Mouse (Mus musculus): ENCODE measurements around the gene Nrcam.

The Nrcam gene

DNA sequence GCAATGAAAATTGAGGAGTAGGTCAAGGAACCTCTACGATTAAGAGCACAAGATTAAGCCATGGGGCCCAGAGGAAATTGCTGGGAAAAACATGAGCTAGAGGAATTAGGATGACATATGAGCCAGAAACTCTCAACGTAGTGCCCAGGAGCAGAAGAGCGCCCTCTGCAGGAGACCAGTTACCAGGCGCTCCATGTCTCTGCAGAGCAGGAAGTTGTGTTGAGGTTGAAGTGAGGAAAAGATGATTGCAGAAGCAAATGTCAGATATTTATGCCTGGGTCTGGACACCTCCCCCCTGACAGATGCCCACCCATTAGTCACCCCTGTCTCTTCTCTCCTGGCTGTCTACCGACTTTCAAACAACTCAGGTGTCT is 274.3 kb downstream of the Nrcam start:
- DNase-seq (ENCODE audit: low read depth, low spot score) = no peak

DNA sequence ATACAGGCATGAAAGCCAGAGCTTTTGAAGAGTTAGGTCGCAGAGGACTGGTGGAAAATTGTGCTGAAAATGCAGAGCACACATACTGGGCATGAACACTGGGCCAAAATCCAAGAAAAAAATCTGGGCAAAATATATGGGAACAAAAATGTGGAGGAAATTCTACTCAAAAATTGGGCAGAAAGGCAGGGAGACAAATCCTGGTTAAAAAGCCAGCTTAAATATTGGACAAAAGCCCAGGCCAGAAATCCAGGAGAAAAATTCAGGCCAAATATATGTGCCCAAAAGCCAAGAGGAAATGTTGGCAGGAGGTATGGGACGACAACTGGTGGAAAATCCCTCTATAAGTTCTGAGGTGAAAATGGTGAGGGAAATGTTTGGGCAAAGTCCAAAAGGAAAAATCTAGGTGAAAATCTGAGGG is 288.3 kb downstream of the Nrcam start:
- no peak for DNase-seq (ENCODE audit: low read depth, low spot score)

DNA sequence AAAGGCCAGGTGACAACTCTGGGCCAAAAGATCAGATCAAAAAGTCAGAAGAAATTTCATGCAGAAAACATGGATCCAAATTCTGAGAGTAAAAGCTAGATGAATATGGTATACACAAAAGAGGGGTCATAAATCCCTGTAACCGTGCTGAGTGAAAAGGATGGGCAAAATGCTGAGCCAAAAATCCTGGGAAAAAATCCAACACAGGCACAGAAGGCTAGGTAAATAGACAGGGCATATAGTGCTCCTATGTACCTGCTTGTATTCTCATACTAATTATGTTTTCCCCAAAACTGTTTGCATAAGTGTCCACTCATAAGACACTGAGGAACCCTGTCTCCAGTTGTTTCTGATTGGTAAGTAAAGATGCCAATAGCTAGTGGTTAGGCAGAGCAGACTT is 288.8 kb downstream of the Nrcam start:
- no peak for DNase-seq (ENCODE audit: low read depth, low spot score)

- DNase-seq (ENCODE audit: low read depth, low spot score) = no peak
Measured at GRCm38 (mm10) chr12:44639341-44639921, 310.7 kb downstream of the Nrcam start.

DNA sequence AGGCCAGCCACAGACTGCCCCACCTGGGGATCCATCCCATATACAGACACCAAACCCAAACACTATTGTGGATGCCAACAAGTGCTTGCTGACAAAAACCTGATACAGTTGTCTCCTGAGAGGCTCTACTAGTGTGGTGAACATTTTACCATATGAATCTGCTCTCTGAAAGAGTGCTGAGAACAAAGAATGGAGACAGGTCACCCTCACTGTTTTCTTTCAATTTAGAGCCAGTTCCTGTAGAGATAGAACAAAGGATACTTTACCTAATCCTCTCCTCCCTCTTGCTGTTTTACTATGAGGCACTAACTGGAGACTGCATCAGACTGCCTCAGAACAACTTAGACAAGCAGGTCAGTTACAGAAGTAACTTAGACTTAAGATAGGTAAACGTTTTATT is 311.9 kb downstream of the Nrcam start:
- no peak for DNase-seq (ENCODE audit: low read depth, low spot score)
